Mouse (Mus musculus) CH12.LX (cell line): Measurements from ENCODE around the gene 3110082J24Rik.

ENCODE experiments used
- CTCF ChIP-seq, 2 experiments: IDR thresholded peaks in 1 of 2; conservative IDR thresholded peaks in 1 of 2; 2 replicates each; pipeline ENCODE4 v1.5.1; 2011 to 2012; ENCODE audit warnings: low read depth in 2 of 2, low read length in 2 of 2, improper control_type of control experiment in 1 of 2, inconsistent platforms in 1 of 2, mild to moderate bottlenecking in 1 of 2, moderate library complexity in 1 of 2
- EP300 ChIP-seq: IDR thresholded peaks from 2 replicates; pipeline ENCODE4 v1.6.1; 2011; ENCODE audit warnings: low read length, improper control_type of control experiment
- IRF4 ChIP-seq: IDR thresholded peaks from 2 replicates; pipeline ENCODE4 v1.6.1; 2014; ENCODE audit warnings: low read depth, mild to moderate bottlenecking, inconsistent platforms, low read length, improper control_type of control experiment
- JUND ChIP-seq: conservative IDR thresholded peaks from 2 replicates; pipeline ENCODE4 v1.6.1; 2011; ENCODE audit warnings: low read depth, low read length, improper control_type of control experiment
- MXI1 ChIP-seq: IDR thresholded peaks from 2 replicates; pipeline ENCODE4 v1.6.1; 2011; ENCODE audit warnings: mild to moderate bottlenecking, low read depth, low read length, improper control_type of control experiment
- POLR2A ChIP-seq: IDR thresholded peaks from 2 replicates; pipeline ENCODE4 v1.6.1; 2011; ENCODE audit warnings: low read depth, mild to moderate bottlenecking, improper control_type of control experiment, low read length
- ZMIZ1 ChIP-seq: IDR thresholded peaks from 2 replicates; pipeline ENCODE4 v1.6.1; 2012; ENCODE audit warnings: low read depth, mild to moderate bottlenecking, inconsistent platforms, low read length, improper control_type of control experiment

GRCm38 (mm10) chr5:30113881-30114760 is 8.2 kb upstream of the 3110082J24Rik start:
- TF ChIP-seq ZMIZ1 (no peak), JUND (no peak), CTCF (conservative IDR thresholded peaks at IDR 0.05 in 1 of 2, IDR thresholded peaks at IDR 0.05 in 1 of 2; ENCODE audit: low read depth in 2 of 2, low read length in 2 of 2) (no peak), IRF4 (no peak), POLR2A (no peak), MXI1 (no peak), EP300 (no peak)
